Mouse (Mus musculus): ENCODE measurements around the gene Bag1. TPM values are rescaled to one million over a fixed set of nuclear protein-coding genes. Genes with fewer than 3 reads are reported as not detected.

Gene Bag1
- 100 to 1,000 TPM; 232 to 237 TPM for total RNA-seq (2021)
- long read RNA-seq, experiment 1, transcript Bag1-202 (7 exons, 1,336 nt), result major isoform, 328 of 334 reads
- long read RNA-seq, experiment 1, partial matches to known transcripts, result 3 of 334 reads
- long read RNA-seq, experiment 1, other reads (novel, unspliced or antisense), result 3 of 334 reads
- long read RNA-seq, experiment 2, transcript Bag1-202 (7 exons, 1,336 nt), result major isoform, 343 of 356 reads
- long read RNA-seq, experiment 2, partial matches to known transcripts, result 5 of 356 reads
- long read RNA-seq, experiment 2, other reads (novel, unspliced or antisense), result 8 of 356 reads

- peak; percentile 99 for DNase-seq (ENCODE audit: low spot score)
Observed at GRCm38 (mm10) chr4:40948160-40948708, at the start of gene Bag1, which contains the start of gene Chmp5. Bag1 (minus strand) TSS chr4:40948294. Chmp5 (plus strand) TSS chr4:40948407.

- DNase-seq (ENCODE audit: low spot score), result no peak
Observed at GRCm38 (mm10) chr4:40996302-40996701, 48.2 kb upstream of the Bag1 start.

GRCm38 (mm10) chr4:40989633-40990032 lies 41.5 kb upstream of the Bag1 start:
- DNase-seq (ENCODE audit: low spot score), result no peak

GRCm38 (mm10) chr4:40983686-40984085 lies 35.6 kb upstream of the Bag1 start:
- DNase-seq (ENCODE audit: low spot score), result peak; percentile 89

GRCm38 (mm10) chr4:40982486-40982885 lies 34.4 kb upstream of the Bag1 start:
- DNase-seq (ENCODE audit: low spot score), result no peak

GRCm38 (mm10) chr4:40979430-40979829 lies 31.3 kb upstream of the Bag1 start:
- no peak for DNase-seq (ENCODE audit: low spot score)

- DNase-seq (ENCODE audit: low spot score), result no peak
Observed at GRCm38 (mm10) chr4:40976651-40977050, 28.6 kb upstream of the Bag1 start.

GRCm38 (mm10) chr4:40975678-40976077 lies 27.6 kb upstream of the Bag1 start:
- no peak for DNase-seq (ENCODE audit: low spot score)

GRCm38 (mm10) chr4:40974011-40974410 lies 25.9 kb upstream of the Bag1 start:
- DNase-seq (ENCODE audit: low spot score), result no peak

GRCm38 (mm10) chr4:40971744-40972143 lies 23.6 kb upstream of the Bag1 start:
- DNase-seq (ENCODE audit: low spot score), result no peak

- peak; percentile 95 for DNase-seq (ENCODE audit: low spot score)
Observed at GRCm38 (mm10) chr4:40970842-40971701, 23.0 kb upstream of the Bag1 start, which contains the start of gene Nfx1. Nfx1 (plus strand) TSS chr4:40970906.

GRCm38 (mm10) chr4:40970592-40970841 lies 22.4 kb upstream of the Bag1 start:
- DNase-seq (ENCODE audit: low spot score), result no peak

- DNase-seq (ENCODE audit: low spot score), result no peak
Observed at GRCm38 (mm10) chr4:40969781-40970591, 21.9 kb upstream of the Bag1 start.

GRCm38 (mm10) chr4:40969161-40969560 lies 21.1 kb upstream of the Bag1 start:
- no peak for DNase-seq (ENCODE audit: low spot score)

- no peak for DNase-seq (ENCODE audit: low spot score)
Observed at GRCm38 (mm10) chr4:40963536-40963935, 15.4 kb upstream of the Bag1 start.

GRCm38 (mm10) chr4:40955942-40956341 lies 7.8 kb upstream of the Bag1 start:
- DNase-seq (ENCODE audit: low spot score), result no peak

- DNase-seq (ENCODE audit: low spot score), result peak; percentile 15
Observed at GRCm38 (mm10) chr4:40953521-40953920, 5.4 kb upstream of the Bag1 start.

GRCm38 (mm10) chr4:40947565-40948159 lies 432 bp downstream of the Bag1 start:
- DNase-seq (ENCODE audit: low spot score), result no peak

- DNase-seq (ENCODE audit: low spot score), result no peak
Observed at GRCm38 (mm10) chr4:40946516-40947121, 1.5 kb downstream of the Bag1 start.

GRCm38 (mm10) chr4:40943651-40944050 lies 4.4 kb downstream of the Bag1 start:
- DNase-seq (ENCODE audit: low spot score), result no peak

- no peak for DNase-seq (ENCODE audit: low spot score)
Observed at GRCm38 (mm10) chr4:40938793-40939192, 9.3 kb downstream of the Bag1 start.

All from gastrocnemius, adult 18-20 months (tissue).